Mouse (Mus musculus) heart, postnatal 10 days (tissue): ENCODE measurements around the gene Wap. TPM values are rescaled to one million over a fixed set of nuclear protein-coding genes. Genes with fewer than 3 reads are reported as not detected.
A peak's percentile ranks its signal among the peaks of the same experiment; 100 is the strongest.
"Not testable (repeated sequence)": the region's sequence is repeated elsewhere in the genome, so short reads cannot be mapped to it uniquely, and the experiment has no call there.

ENCODE experiments used
- DNase-seq, 2 experiments: peaks; one replicate each; pipeline ENCODE4 v3.0.0; 2021
- intact Hi-C: fragments of 180-260 bp; cut with DNase I; formaldehyde crosslinking; loops from one replicate; pipeline ENCODE4 v1.15.1; 2025
- total RNA-seq, 2 experiments: library from RNA; stranded (reverse); gene quantifications; 2 replicates each; pipeline ENCODE4 v1.2.3; 2021

The Wap gene
- not detected for total RNA-seq

DNA sequence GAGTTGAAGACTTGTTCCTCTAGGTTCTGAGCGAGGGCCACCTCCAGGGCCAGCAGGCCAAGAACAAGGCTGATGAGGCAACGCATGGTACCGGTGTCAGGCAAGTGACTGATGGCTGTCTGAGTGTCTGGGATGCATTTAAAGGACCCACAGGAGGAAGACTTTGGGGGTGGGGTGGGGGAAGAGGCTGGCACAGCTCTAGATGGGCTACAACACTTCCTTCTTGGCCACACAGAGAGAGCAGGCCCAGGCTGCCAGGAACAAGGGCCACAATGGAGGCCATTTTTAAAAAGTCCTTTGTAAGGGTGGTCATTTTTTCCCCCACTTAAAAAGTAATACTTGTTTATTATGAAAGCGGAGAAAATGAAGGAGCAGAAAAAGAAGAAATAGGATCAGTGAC lies at the start of gene Wap:
Gene Wap, minus strand, starts transcription at position 101 of the 400 bp plus-strand sequence.
- no peak for DNase-seq
- intact Hi-C loops = no loop called here

DNA sequence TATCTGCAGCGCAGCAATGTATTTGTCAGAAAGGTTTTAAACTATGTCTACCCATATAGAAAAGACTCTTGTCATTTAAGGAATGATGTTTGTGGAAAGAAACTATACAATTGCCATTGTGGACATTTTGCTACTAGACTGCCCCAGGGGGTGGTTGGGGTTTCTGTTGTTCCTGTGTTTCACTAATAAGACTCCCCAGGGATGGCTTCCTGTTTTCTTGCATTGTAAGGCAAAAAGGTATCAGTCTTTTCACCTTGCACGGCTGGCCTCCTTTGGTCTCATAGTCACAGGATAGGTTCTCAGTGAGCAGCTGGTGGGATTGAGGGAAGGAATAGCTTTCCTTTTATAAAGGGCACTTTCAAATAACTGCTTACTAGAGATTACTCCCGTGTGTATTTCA lies 46.3 kb upstream of the Wap start:
- no peak for DNase-seq
- intact Hi-C loops = no loop called here

- intact Hi-C loops = no loop called here
- DNase-seq = peak; percentile 53 to 64
These were observed 42.0 kb upstream of the Wap start for GRCm38 (mm10) chr11:6680397-6680818.

DNA sequence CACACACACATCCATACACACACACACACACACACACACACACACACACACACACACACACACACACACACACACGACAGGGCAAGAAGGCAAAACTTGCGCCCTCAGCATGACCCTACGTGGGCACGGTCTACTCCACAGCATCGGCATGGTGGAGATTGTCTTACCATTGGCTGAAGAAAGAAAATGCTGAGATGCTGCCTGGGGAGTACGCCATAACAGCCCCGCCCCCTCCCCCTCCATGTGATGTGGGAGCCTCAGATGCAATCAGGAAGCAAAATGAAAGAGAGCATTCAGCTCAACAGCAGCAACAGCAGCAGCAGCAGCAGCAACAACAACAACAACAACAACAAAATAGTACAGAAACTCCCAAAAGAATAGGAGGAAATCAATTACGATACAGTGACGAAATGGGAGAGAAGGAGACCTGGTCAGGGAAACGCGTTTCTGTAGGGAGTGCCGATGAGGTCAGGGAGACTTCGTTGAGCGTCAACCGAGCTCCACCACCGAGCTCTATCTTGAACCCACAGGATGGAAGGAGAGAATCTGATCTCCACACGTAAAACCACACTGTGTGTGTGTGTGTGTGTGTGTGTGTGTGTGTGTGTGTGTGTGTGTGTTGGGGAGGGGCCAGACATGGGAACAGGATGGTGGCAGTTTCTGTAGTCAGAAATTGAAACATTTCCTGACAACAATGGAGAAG lies 41.4 kb upstream of the Wap start:
- intact Hi-C loops = loop anchor here (5.0 kb wide), 1 partner anchor 87 kb away; no protein-coding TSS in a partner anchor
- DNase-seq = peak; percentile 13 to 15

DNA sequence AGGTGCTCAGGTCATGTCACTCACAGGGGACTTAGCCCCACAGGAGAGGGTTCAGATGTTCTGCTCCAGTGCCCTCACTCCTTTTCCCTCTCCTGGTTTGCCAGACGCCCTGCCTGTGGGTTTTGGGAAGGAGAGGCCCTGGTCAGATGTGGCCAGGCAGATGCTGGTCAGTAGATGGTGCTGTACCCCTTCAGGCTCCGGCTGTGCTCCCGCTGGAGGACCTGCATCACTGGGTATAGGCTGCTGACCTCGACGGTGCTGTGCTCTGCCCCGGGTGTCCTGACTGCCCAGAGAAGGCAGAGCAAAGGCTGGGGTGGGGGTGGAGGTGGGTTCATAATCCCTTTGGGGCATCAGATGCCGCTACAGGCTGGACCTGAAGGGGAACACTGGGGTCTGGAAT lies 39.1 kb upstream of the Wap start:
- intact Hi-C loops = loop anchor here (5.0 kb wide), 1 partner anchor 90 kb away; no protein-coding TSS in a partner anchor
- peak; percentile 39 to 40 for DNase-seq

- intact Hi-C loops = loop anchor here (5.0 kb wide), 1 partner anchor 91 kb away; no protein-coding TSS in a partner anchor
- DNase-seq = no peak
These were observed 38.2 kb upstream of the Wap start for GRCm38 (mm10) chr11:6676641-6677040.

DNA sequence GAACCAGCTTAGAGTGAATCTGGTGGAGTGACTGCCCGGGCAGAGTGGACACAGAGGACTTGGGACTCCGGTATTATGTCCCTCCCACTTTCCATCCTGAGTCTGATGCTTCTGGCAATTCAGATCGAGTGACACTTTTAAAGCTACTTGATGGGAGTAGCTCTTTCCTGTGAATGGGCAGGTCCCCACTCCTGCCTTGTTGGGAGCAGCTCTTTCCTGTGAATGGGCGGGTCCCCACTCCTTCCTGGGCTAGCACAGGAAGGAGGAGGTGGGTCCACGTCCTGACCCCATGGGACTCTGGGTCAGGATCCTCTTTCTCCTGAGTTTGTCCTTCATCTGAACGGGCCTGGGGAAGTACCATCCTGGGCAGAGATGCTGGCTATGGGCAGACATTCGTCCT lies 37.0 kb upstream of the Wap start:
- intact Hi-C loops = loop anchor here (5.0 kb wide), 1 partner anchor 92 kb away; no protein-coding TSS in a partner anchor
- DNase-seq = peak; percentile 17 to 21

GRCm38 (mm10) chr11:6674701-6675100 lies 36.3 kb upstream of the Wap start:
- intact Hi-C loops = loop anchor here (5.0 kb wide), 1 partner anchor 93 kb away; no protein-coding TSS in a partner anchor
- DNase-seq = no peak

DNA sequence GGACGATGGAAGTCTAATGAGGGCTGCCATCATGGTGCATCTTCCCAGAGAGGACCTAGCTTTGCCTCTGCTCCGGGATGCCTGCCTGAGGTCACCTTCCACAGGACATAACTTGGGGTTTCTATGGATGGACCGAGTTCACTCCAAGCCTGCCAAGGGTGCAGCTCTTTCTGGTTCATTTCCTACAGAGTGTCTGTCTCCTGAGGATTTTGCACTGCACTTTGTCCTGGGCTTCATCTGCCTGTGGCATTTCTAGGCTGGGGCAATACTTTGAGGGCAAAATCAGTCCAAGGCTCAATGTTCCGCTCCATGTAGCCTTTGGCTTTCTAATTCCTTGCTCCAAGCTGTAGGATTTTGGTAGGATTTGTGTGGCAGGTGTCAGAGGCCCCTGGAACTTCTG lies 32.4 kb upstream of the Wap start:
- DNase-seq = no peak
- intact Hi-C loops = no loop called here

GRCm38 (mm10) chr11:6670044-6670443 lies 31.6 kb upstream of the Wap start:
- intact Hi-C loops = no loop called here
- DNase-seq = no peak

- no peak for DNase-seq
- intact Hi-C loops = no loop called here
These were observed 30.6 kb upstream of the Wap start for GRCm38 (mm10) chr11:6669041-6669440.

- no peak for DNase-seq
- intact Hi-C loops = no loop called here
These were observed 28.2 kb upstream of the Wap start for GRCm38 (mm10) chr11:6666634-6667033.

DNA sequence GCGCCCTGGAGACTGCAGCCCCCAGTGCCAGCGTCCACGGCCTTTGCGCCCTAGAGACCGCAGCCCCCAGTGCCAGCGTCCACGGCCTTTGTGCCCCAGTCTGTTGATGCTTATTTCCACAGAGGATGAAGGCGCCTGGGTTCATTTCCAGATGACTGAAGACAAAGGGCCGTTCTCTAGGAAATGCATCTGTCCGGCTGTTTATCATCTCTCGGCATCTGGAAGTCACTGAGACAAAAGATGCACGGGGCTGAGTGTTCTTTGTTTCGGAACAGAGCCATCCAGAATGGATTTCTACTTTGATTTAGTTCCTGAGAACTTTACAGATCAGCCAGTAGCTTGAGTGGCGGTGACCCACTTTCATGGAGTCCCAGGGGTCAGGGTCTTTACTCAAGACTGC lies 22.8 kb upstream of the Wap start:
- DNase-seq = no peak
- intact Hi-C loops = no loop called here

DNA sequence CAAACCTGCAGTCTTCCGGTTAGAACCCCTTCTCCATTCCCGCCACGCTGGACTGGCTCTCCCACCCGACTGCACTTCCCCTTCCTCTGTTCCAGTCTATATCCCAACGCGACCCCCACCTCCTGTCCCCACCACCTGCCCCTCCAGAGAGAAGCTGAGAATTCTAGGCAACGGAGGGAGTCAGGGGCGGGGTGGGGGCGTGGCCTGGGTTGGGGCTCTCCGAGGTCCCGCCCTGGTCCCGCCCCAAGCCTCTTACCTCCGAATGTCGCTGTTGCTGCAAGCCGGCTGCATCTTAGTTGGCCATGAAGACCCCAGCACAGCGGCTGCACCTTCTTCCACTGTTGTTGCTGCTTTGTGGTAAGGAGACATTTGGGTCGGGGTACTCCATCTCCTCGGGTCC lies 19.8 kb upstream of the Wap start, which contains the start of gene Ramp3:
Gene Ramp3, plus strand, starts transcription at position 251 of the 400 bp plus-strand sequence.
- intact Hi-C loops = loop anchor here (5.0 to 10.0 kb wide), 2 partner anchors 49 to 1747 kb away; no protein-coding TSS in a partner anchor
- DNase-seq = peak in 1 of 2 experiments; percentile 23

DNA sequence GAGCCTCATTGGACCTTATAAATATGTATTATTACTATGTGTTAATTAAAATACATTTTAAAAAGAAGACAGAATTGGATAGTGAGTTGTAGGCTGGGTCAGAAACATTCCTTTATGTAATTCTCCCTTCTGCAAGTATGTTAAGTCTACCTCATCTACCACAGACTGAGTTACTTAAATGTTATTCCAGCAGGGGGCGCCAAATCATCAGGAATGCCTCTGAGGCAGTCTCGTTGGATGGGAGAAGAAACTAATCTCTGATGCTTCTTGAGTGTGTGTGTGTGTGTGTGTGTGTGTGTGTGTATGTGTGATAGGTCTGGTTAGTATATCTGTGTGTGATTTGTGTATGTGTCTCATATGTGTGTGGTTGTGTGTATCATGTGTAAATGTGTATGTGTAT lies 16.5 kb upstream of the Wap start:
- intact Hi-C loops = loop anchor here (1.0 to 10.0 kb wide), 4 partner anchors 52 to 1750 kb away; no protein-coding TSS in a partner anchor
- DNase-seq = peak; percentile 84 to 93

GRCm38 (mm10) chr11:6652978-6653377 lies 14.5 kb upstream of the Wap start:
- intact Hi-C loops = loop anchor here (10.0 kb wide), 1 partner anchor 1752 kb away; no protein-coding TSS in a partner anchor
- not testable (repeated sequence) for DNase-seq

DNA sequence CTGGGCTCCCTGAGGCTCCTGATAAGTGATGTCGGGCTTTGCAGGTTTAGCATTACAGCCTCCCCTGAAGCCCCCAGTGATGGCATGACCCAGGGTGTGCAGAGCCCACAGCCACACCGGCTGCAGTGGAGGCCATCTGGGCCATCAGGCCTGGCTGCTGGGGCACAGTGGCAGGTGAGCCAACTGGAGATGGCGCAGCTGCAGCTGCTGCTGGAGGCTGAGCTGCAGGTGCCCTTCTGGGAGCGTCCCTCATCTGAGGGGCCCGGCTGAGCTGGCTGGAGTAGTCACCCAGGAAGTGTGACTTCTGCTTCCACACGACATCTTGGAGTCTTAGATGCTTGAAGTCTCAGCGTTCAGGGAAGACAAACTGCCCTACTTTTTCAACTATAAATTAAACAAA lies 12.1 kb upstream of the Wap start:
- intact Hi-C loops = loop anchor here (10.0 kb wide), 1 partner anchor 1754 kb away; no protein-coding TSS in a partner anchor
- no peak for DNase-seq

DNA sequence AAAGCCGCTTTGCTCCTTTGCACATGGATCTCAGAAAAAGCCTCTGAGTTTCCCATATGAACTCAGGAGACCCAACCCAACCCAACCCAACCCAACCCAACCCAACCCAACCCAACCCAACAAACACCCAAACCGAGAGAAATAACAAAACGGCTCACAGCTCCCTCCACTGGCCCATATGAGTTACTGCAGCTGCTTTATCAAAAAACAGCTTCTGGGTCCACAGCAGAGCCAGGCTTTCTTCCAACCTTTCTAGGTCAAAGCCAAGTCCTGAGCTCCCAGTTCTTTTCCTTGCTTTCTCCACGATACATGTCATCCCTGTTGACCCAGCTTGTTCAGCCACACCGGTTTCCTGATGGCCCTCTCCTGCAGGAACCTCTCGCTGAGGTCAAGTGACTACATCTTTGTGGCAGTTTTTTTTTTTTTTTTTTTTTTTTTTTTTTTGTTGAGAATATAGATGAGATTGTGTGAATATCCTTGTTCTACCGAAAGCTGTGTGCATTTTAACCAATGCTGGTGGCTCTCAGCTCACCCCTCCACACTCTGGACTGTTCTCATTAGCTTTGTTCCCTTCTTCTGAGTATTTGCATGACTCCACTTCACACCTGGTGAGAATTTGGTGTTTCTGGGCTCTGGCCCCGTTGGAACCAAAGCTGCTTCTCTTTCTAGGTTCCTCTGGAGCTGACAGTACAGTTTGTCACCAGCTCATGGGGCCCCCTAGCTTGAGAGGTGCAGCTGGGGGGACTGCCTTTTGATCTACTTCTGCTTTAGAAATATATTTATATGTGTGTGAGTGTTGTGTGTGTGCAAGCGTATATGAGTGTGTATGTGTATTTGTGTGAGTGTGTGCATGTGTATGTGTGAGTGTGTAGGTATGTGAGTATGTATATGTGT lies 9.6 kb upstream of the Wap start:
- DNase-seq = no peak
- intact Hi-C loops = no loop called here

DNA sequence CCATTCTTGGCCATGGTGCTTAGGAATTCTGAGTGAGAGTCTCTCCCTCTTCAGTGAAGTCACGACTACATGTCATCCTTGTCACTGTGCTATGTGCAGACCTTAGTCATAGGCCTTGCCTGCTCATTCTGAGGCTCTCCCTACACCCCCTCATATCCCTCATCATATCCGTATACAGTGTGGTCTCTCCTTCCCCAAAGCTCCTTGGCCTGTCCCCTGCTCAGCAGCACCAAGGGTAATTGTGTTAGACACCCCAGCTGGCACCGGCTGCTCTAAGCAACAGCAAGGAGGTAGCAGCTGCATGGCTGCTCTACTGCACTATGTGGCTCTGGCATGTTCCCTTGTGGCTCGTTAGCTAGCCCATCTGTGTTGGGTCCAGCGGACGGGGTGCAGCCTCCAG lies 6.1 kb upstream of the Wap start:
- intact Hi-C loops = no loop called here

DNA sequence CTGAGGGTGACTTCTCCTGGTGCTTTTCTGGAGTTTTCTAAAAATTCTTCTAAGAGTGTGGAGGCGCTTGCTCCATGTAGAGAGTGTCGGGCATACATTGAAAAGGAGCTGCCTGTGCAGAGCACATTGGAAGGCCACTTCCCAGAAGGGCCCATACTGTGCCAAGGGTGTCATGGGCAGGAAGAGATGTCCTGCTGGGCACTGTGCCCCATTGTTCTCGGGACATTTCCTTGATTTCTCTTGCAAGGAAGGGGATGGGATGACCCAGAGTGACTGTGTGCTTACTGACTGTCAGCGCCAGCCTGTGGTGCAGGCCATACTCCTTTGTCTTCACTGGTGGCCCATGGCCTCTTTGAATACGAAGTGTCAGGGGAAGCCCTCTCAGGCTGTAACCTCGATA lies 635 bp upstream of the Wap start:
- intact Hi-C loops = no loop called here
- no peak for DNase-seq

More for the DNA sequence above, 6.1 kb upstream of the Wap start:
- DNase-seq = no peak

DNA sequence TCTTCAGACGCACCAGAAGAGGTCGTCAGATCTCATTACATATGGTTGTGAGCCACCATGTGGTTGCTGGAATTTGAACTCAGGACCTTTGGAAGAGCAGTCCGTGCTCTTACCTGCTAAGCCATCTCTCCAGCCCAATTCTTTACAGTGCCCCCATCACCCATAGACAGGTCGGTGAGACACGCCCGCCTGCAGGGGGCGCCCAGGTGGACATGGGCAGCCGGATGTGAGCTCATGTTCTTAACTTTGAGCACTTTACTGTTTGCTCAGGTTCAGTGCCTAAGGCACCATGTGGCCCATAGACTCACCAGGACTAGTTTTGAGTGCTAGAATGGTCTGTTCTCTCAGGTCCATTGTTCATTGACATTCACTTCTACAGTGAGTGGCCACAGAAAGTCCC lies 2.3 kb downstream of the Wap start:
- intact Hi-C loops = no loop called here
- DNase-seq = no peak
